Mouse (Mus musculus) embryo, embryonic 9.5 days (tissue): ENCODE data around the gene Cry2.
A peak's percentile ranks its signal among the peaks of the same experiment; 100 is the strongest.

Experiments
- DNase-seq: peaks from one replicate; pipeline ENCODE4 v3.0.0-alpha.2; 2017; ENCODE audit errors: extremely low spot score

Gene Cry2

DNA sequence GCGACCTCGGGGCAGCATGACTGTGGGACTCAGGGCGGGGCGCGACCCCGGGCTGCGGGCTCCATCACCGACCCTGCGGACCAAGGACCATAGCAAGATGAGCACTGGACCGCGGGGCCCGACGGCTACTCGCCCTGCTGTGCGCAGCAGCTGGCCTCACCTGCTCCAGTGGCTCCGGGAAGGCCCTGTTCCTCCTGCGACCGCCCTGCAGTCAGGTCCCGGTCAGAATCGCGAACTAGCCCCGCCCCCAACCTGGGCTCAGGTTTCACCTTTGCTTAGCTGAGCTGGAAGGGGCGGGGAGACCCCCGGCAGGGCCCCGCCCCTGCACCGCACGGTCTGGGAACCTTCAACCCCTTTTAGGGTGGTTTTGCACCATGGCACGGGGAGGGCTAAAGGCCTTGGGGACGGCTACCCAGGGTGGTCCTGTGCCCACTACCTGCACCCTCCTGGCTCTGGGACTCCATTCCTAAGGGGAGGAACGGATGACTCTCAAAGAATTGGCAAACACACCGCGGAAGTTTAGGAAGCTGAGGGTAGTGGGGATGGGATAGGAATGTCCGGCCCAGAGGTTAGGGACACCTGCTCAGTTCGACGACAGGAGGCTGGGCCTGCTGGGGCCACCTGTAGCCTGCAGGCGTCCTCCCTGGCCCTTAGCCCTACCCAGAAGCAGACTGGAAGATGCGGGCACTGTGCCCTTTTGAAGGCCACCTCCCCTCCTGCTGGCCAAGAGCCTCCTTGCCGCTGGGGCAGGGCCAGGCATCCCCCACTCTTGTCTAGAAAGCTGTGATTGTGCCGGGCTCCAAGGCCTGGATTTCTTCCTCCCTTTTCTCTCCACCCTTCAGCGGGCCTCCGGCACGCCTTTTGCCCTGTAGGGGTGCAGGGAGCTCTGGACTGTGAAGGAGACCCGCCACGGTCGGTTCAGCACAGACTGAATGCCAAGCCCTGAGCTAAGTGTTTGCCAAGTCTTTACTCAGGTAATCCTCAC, 62.7 kb downstream of the Cry2 start:
- peak; percentile 78 for DNase-seq

DNA sequence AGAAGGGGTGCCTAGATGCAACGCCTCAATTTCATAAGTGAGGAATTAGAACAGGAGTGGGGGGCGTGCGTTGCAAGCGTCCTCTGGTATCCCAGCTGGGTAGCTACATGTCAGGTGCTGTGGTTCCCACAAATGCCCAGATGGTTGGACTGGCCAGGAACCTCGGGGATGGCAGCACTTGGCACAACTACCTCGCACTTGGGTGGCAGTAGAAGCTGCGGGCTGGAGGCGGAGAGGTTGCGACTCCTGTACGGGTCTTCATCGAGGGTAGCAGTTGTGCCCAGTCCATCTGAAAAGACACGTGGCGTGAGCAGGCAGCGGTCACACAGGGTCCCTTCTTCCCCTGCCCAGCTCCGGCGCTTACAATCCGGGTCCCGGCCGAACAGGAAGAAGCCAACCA, 63.5 kb downstream of the Cry2 start:
- DNase-seq = no peak

DNA sequence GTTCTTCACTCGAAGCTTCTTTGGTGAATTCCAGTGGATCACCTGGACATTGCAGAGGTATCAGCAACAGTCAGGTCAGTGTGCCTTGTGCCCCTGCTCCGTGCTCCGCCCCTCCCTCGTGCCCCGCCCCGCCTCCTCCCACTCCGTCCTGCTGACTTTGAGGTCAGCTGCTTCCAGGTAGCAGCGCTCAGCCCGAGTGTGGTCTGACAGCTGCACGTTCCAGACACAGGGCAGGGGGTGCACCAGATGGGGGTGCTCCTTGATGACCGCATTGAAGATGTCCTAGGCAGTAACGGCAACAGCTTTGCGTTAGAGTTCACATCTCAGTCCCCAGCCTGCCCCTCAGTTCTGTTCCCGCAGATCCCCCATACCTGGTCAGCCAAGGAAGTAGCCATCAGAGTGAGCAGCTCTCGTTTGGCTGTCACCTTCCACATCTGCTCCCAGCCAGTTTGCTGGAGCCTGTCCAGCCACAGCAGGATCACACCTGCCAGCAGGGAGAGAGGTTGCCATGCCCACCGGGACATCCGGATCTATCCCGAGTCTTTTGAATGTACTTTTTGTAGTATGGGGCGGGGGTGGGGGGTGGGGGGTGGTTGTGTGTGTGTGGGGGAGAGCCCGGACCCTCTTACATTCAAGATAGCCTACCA, 66.3 kb downstream of the Cry2 start:
- DNase-seq = no peak

DNA sequence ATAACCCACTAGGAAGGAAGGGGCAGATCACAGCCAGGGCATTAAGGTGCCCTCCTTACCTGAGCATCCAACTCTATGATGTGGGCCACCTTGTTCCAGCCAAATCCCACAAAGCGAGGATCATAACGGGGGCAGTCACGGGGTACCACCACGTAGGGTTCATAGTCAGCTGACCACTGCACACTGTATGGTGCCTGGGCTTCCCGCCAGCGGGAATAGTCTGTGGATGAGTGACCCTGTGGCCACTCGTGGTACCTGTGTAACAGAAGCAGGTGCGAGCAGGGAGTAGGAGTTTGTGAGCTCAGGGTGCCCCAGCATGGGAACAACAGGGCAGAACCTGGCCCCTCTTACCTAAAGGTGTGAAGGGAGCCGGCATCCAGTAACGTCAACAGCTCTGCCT, 68.3 kb downstream of the Cry2 start:
- no peak for DNase-seq

DNA sequence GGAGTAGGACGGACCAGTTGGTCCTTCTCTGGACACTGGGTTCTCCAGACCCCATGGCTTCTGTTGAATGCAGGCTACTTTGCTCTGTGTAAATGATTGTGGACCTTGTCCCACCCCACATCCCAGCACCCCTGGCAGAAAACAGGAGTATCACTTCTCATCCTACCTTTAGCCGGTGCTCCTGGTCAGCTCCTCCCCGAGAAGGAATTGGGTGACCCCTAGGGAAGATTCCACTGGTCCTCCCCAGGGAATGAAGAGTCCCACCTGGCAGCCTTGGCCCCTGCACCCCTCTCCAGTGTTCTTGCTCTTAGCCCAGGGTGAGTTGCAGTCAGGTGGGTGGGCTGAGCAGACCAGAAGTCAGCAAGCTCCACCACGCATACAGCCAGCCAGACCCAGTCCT, 69.8 kb downstream of the Cry2 start:
- no peak for DNase-seq

DNA sequence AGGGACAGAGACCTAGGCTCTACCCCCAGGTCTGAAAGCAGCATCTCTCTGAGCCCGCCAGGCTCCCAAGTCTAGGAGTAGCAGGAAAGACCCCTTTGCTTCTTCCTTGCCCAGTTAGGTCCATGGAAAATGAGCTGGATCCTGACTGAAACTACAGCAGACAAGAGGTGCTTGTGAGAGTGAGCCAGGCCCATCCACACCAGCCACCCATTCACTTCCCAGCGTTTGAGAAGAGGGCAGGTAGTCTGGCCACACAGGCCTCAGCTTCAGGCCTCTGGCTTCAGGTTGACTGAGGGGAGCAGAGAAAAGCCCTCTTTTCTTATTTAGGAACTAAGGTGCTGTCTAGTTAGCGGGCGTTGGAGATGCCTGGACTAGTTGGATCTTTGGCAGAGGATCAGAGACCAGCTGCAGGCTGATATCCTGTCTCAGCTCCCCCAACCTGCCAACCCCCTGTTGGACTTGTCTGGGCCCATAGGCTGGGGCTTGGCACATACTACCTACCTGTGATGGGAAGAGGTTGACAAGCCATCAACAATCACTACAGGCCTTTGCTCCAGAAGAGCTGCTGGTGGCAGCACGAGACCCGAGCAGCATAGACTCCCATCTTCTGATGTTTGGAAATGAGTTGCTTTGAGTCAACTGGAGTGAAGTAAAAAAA, 71.1 kb downstream of the Cry2 start:
- no peak for DNase-seq

DNA sequence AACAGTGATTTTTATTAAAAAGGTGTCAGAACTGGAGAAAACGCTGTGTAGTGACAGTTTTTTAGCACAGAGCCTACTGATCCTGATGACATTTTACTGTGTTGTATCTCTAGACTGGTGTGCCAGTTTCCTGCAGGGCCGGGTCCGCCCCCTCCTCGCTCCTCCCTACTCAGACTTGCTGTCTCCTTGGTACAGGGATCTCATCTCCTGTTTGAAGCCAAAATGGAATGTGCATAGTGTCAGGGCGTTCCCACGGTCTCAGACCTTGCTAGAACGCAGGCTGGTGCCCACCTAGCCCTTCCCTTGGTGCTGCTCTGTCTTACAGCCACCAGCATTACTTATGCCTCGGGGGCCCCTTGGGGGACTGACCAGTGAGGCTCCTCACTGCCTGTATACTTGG, 72.0 kb downstream of the Cry2 start:
- DNase-seq = no peak

DNA sequence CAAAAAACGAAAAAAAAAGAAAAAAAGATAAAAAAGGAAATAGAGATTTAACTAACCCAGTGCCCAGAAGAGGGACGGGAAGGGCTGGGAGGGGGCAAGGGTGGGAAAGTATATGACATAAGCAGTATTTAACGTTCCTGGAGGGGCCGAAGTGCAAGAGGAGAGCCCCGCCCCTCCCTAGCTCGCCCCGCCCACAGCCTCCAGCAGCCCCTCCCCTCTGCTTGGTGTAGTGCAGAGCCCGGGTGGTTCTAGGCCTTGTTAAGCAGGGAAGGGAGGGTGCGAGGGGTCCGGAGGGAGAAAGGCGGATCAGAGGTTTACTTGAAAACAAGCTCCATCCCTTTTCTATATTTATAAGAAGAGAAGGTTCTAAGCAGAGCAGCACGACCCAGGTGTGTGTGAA, 73.0 kb downstream of the Cry2 start:
- no peak for DNase-seq

DNA sequence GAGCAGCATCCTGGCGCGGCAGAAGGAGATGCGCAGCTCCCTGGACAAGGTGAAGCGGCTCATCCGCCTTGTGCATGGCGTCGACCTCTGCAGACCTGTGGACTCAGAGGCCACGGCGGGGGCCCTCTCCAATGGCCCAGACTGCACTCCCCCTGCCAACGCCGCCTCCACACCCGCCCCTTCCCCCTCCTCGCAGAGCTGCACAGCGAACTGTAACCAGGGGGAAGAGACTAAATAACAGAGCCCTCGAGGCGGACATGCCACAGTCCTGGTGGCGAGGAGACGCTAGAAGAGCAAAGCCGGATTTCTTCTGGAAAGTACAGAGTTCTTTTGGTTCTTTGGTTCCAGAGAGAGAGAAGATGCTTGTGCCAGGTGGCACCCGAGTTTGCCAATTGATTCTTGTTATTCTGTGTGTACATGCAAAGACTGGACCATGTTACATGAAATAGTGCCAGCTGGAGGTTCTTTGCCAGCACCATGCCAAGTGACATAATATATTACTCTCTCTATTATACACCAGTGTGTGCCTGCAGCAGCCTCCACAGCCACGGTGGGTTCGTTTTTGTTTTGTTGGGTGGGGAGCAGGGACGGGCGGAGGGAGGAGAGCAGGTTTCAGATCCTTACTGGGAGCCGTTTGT, 73.5 kb downstream of the Cry2 start:
- DNase-seq = no peak

DNA sequence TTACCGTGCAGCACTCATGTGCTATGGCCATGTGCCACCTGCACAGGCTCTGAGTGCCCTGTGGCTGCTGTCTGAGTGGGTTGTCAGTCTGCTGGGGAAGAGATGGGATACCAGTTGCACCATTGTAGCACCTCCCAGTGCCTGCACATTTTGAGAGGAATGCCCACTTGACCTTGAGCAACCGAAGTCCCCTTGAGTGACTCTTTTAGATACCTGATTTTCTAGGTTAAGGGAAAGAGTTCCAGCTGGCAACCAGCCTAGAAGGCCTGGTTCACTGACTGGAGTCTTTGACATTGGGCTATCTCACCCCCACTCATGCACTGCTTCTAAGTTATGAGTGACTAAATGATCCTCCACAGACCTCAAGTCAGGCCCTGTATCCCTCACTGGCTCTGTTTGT, 74.5 kb downstream of the Cry2 start:
- DNase-seq = no peak

DNA sequence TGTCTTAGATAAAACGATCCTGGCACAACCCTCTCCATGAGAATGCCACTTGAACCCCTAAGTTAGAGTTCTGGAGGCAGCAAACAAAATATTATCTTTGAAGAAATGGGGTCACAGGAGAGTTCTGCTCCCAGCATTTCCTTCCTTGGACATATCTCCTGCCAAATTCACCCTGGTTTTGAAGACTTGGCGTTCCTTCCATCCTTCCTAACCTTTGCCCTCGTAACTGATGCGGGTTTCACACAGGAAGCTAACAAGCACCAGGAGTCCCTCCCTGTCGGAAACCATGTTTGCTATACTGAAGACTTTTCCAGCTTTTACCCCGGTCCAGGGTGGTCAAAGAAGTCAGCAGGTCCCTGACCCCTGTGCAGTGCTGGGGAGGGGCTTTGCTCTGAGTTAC, 79.6 kb downstream of the Cry2 start:
- DNase-seq = no peak
